Mouse (Mus musculus) adrenal gland, postnatal 10 days (tissue): ENCODE measurements around the gene Dntt. TPM values are rescaled to one million over a fixed set of nuclear protein-coding genes. Genes with fewer than 3 reads are reported as not detected.

Source experiments
- DNase-seq: peaks from one replicate; pipeline ENCODE4 v3.0.0; 2021; ENCODE audit warnings: mixed read lengths
- long read RNA-seq, 2 experiments: library from polyadenylated mRNA; stranded (forward); transcript quantifications; one replicate each; pipeline ENCODE4 v2.0.0; 2021
- total RNA-seq, 2 experiments: library from RNA; stranded (reverse); gene quantifications; 2 replicates each; pipeline ENCODE4 v1.2.3; 2021

The Dntt gene
- under 1 TPM in 1 of 2 experiments, not detected in 1; 0.21 TPM for total RNA-seq
- long read RNA-seq, experiment 1: 0 reads
- long read RNA-seq, experiment 2: 0 reads

DNA sequence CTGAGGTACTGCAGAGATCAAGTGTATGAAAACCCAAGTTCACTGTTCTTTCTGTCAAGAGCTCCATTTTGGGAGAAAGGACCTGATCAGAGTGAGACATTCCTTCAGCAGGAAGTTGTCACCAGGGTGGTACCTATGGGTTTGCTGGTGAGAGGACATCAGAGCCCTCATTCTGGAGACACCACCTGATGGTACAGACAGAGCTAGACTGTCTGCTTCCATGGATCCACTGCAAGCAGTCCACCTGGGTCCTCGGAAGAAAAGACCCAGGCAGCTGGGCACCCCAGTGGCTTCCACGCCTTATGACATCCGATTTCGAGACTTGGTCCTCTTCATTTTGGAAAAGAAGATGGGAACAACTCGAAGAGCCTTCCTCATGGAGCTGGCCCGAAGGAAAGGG lies at the start of gene Dntt:
Dntt (plus strand) TSS at position 57 of the 400 bp plus-strand sequence.
- no peak for DNase-seq

DNA sequence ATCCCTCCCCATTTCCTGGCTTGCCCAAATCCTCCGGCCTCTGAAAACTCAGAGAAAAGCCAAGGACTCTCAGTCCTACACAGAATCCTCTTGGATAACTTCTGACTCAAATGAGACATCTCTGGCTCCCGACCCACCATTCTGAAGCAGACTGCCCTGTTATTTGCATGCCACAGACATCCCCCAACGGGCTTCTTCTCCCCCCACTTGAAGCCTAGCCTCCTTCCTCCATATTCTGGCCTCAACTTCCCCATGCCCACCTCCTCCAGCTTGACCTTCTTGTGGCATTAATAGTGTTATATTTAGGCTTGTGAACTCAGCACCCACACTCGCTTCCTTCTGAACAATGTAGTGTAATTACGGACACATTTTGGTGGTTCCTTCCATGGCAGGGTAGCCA lies 48.4 kb upstream of the Dntt start:
- no peak for DNase-seq

DNA sequence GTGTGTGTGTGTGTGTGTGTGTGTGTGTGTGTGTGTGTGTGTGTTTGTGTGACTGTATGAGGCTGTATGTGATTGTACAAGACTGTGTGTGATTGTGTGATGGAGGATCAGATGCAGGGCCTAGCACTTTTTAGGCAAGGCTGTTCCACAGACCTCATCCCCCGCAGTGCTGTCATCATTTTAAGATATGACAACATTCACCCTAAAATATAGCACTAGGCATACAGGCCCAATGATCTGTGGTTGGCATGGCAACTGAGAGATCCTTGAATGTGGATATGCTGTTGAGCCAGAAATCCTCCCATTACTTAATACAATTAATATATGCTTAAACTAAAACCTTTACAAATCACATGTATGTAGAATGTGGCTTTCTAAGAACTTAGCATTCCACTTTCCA lies 44.5 kb upstream of the Dntt start:
- no peak for DNase-seq

DNA sequence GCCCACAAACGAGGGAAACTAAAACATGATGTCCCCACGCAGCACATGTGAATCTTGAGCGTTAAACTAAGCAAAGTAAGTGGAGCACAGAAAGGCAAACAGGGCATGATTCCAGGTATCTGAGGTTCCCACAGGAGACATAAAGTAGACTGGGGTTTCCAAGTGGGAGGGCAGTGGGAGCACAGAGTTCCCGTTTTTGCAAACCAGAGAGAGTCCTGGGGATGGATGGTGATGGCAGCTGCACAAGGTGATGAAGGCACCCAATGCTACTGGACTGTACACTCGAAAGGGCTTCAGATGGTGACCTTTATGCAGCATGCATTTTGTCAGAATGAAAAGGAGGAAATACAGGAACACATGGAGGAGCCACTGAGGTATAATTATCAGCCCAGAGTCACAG lies 40.2 kb upstream of the Dntt start:
- DNase-seq: no peak

DNA sequence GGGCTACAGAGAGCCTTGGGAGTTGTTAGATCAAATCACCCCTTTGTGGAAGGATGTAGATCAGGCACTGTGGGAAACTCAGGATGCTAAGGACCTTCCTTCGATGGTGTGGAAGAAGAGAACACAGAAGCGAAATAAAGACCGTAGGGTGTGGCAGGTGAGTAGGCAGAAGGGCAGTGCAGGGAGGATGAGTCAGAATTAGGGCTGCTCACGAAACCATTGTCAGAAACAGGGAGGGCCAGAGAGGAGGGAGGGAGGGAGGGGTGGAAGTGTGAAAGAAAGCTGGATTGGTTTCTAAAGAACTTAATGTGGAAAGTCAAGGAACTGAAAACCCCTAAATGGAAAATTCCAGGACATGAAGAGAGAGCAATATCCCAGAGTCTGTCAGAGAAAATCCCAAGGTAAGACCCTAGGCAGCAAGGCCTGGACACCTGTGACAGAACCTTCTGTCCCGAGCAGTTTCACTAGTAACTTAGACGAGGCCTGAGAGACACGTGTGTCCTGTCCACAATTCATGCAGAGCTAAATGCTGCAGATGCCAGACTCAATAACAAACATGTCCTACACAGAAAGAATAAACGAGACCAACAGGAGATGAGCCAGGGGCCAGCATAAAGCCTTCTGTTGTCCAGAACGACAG lies 39.0 kb upstream of the Dntt start:
- DNase-seq: no peak

DNA sequence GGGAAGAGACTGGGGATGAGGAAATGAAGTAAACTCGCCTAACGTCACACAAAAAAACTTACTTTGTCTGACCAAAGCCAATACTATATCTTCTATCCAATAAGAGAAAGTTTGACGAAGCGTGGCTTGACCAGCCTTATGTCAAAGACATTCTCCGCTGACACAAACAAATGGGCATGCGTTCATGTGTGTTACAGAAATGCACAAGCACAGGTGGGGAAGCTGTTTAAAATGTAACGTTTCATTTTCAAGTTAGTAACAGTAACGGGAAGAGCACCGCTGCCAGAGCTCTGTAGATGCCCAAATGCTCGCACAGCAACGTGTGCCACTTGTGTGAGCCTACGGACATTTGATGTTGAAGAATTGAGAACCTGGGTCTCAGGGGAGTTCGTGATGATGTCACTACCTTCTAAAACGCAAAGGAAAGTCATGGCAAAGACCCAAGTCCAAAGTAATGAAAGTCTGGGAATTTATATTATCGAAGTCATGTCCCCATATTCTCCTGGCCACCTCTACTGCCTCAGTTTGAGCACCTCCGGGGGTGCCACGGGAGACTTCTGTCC lies 38.2 kb upstream of the Dntt start:
- no peak for DNase-seq

DNA sequence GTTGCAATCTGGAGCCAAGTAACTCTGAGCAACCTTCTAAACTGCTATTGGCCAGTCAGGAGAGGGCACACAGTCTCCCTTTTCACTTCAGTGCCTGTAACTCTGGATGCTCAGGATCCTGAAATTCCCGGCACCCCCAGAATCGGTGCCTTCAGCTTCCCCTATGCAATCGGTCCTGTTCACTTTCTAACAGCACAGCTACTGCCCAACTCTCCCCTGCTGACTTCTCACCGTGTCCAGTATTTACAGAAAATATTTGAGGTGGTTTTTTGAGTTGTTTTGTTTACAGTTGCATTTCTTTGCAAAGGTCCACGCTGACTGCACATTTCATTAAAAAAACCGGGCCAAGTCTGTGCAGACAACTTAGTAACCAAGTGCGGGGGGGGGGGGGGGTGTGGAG lies 37.4 kb upstream of the Dntt start:
- no peak for DNase-seq

DNA sequence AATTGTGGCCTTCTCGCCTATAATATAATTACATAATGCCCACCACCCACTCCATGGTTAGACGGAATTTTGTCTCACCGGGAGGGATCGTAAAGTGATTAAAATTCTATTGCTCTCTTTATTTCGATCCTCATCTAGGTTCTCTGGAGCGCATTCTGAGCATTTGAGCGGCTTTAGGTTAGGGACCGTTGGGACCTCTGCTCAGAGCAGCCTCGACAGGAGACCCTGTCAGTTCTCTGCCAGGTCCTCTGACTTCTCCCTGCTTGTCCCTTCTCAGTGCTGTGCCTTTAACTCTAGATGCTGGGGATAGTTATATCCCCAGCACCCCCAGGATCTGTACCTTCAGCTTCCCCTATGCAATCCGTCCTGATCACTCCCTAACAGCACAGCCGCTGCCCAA lies 37.0 kb upstream of the Dntt start:
- DNase-seq: no peak

DNA sequence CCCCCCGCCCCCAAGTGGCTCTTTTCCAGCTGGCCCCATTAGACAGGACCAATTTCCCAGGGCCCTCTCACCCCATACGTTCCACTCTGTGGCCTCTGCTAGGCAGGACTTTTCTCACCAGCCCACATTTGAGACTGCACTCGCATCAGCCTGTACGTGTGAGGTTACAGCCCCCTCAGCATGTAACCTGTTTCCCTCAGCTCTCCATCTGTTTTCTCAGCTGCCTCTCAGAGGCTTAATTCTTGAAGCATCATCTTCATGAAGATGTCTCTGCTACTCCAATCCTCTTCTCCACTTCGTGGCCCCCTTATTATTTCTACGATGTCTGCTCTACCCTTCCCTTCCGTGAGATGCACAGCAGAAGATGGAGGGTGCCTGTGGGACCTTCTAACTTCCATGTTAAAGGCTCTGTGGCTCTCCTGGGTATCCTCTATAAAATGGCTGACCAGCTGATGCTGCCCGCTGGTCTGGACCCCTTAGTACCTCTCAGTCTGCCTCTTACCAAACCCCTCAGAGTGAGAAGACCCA lies 36.5 kb upstream of the Dntt start:
- no peak for DNase-seq

DNA sequence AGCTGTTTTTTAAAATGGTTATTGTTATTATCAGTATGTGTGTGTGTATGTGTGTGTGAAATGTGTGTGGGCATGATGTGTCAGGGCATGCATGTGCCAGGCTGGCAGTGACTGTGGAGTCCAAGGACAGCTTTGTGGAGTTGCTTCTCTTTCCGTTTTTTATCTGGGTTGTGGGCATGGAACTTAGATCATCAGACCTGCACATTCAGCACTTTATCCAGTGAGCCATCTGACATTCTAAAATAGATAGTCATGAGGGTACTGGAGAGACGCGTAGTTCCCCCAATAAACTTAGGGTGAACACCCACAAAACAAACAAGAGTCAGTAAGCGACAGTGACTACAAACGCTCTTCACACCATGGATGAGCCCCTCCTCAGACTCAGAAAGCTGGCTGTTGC lies 35.7 kb upstream of the Dntt start:
- DNase-seq: no peak

DNA sequence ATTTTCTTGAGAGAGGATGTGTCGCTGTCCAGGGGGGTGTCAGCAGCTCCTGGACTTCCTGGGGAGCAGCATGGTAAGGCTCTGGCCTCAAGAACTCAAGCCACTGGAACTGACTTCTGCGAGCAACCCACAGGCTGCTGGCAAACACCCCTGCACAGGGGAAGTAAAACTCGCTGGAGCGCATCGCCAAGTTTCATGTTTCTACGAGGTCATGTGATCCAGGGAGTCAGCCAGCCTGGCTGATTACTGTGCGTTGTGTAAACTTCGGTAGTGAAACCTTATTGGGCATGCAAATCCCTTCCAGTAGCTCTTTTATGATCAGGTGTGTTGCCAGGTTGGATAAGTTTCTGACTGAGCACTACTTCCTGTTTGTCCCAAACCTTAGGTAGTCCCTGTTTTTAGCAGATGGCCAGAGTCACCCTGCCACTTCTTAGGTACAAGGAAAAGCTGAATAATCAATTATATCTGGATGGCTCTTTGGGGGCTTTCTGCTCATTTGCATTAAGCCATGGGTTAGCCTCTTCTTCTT lies 35.0 kb upstream of the Dntt start, which contains the start of gene Blnk:
Blnk (minus strand) TSS at position 479 of the 529 bp plus-strand sequence.
- peak; percentile 69 for DNase-seq

DNA sequence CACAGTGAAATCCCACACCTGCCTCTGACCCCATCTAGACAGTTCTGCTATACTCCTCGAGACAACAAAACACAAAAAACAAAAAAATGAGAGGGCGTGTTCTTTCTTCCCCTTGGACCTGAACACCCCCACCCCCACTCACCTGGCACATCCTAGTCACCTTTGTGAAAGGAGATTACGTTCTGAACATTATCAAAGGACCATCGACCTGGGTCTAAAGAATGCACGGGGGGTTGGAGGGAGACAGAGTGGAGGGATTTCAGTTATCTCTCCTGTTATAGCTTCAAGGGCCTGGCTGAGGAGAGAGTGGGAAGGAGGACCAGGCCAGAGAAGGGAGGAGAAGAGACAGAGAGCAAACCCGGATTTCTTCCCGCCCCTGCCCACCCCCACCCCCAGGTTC lies 34.2 kb upstream of the Dntt start:
- no peak for DNase-seq

DNA sequence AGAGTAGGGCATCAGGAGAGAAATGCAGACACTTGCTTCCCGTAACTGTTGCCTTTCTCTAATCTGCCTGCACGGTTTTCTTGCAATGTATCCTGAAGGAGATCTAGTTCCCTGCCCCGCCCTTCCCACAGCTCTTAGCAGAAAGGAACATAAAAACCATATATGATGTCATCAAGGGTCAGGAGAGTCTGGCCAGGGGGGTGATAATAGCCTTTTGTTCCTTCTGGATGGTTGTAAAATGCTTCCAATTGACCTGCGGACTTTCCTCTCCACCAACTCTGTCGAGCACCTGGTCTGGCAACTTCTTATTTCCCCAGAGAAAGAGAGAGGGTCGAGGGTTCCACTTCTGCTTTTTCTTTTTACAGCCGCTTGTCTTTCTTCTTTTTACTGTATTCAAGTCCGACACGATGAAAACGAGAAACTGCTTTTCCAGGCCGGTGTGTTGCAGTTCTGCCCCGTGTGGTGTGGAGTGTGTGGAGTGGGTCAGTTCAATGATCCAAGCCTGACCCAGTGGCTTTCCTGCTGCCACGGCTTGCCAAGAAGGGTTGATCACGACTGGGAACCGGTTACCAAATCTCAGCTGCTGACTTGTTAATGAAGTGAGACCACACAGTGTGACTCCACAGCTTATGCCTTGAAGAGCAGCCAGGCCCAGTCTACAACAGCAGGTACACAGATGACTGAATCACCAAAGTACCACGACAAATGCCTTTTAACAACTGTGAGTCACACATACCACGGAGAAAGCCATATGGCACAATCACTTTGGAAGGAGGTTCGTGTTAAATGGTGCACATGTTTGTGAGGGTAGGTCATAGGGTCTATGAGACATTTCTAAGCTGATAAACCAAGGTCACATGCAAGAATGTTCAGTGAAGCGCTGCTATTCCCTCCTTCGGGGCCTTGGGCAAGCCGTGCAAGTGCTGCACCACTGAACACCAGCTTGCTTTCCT lies 33.4 kb upstream of the Dntt start:
- no peak for DNase-seq

DNA sequence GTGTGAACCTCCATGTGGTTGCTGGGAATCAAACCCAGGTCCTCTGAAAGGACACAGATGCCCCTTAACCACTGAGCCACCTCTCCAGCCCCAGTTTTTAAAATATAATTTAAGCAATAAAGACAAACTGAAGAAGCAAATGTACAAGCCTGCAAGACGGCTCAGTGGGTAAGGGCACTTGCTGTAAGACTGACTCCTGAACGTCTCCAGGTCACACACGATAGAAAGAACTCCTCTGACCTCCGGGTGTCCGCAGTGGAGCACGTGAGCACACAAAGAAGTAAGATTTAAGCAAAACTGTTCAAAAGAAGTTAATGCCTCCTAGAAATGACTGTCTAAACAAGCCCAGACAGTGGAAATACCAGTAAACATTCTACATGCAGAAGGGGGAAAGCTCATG lies 32.4 kb upstream of the Dntt start:
- DNase-seq: no peak

DNA sequence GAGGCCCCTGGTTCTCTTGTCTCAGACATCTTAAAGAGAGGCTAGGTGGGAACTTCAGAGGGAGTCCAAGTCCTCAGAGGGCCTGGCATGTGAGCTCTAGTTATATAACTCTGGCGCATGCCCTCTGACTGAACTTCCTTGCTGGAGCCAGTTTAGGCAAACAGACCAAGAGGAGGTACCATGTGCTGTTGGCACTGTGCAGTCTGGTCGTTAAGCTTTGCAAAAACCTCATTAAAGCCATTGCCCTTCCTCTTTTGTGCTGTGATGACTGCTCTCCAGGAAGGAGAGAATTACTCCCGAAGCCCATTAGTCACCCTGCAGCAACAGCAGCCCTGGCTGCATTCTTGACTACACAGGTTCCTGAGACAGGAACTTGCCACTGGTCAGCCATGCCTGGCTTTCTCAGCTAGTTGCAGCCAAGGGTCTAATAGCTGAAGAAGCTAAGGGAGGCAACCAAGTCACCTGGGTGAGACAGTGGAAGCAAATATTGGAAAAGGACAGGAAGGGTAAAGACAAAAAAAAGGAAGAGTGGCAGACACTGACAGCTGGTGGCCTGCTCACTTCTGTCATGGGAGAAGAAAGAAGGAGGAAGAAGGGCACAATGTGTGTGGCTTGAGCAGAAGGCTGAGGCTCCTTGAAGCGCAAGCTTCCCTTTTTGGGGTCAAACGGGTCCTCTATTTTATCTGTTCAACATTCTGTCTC lies 30.5 kb upstream of the Dntt start:
- peak; percentile 19 for DNase-seq

DNA sequence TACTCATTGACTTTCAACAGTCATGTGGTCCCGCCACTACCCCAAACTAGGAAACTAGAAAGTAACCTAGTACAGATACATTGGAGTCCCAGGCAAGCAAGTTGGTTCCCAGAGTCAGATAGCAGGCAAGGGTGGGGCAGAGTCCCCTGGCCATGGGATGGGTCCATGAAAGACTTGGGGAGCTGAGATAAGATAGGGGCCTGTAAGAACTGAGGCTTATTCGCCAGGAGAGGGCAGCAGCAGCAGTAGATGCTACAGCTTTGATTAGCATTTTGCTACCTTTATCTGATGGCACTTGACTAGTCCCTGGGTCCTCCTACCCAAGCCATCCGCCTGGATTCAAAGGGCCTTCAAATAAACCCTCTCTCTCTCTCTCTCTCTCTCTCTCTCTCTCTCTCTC lies 29.5 kb upstream of the Dntt start:
- DNase-seq: no peak

DNA sequence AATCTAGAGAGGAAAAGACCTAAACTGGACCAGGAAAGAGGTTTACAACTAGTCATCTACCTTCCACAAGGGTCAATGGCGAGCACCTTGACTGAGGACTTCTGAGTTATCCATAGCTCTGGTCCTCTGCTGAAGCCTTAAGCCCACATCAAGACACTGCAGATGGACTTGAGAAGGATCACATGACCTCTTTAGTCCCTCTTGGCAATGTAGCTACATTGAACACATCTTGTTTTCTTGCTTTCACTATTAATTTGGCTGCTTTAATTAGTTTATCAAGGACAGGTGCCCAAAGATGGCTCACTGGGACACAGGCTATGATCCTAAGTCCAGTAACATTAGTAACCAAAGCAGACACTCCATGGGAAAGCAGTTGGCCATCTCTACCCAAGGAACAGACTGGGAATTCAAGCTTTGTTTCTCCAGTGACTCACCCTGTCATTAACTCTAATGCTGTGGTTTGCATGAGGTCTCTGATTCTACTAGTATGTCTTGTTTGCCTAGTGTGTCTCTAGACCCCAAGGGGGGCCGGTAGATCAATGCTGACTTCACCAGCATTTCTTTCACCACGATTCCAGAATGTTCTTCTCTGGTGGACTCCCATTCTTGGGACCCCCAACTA lies 25.3 kb upstream of the Dntt start:
- DNase-seq: no peak

DNA sequence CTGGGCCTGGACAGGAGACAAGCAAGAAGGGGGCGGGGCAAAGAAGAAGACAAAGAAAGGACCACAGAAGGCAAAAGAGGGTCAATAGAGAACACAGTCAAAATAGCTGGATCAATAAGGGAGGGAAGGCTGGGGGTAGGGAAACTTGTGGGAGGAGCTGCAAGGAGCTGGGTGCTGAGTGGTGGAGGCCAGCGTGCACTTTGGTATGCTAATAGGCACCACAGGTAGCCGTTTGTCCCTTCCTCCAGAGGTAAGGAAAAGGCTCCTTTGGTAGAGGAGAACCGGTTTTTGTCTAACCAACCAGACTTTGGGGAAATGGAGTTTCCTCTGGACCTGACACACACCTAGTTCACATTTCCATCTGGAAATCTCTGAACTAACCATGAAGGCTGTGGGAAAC lies 22.5 kb upstream of the Dntt start:
- DNase-seq: no peak

DNA sequence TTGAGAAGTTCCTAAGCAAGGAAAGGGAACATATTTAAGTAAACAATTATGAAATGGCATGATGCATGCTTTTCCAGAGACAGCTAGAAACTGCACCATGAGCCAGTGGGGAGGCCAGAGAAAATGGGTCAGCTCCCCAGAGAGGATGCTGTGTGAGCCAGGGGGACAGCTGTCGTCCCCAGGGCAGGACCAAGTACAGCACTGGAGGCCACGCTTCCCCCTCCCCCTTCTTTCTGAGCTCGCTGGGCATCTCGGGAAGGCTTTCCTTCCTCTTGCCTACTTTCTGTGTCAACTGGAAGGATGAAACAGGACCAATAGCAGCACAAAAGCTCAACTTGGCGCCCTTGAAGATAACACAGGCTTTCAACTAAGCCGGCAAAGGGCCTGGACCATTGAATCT lies 21.7 kb upstream of the Dntt start:
- no peak for DNase-seq

DNA sequence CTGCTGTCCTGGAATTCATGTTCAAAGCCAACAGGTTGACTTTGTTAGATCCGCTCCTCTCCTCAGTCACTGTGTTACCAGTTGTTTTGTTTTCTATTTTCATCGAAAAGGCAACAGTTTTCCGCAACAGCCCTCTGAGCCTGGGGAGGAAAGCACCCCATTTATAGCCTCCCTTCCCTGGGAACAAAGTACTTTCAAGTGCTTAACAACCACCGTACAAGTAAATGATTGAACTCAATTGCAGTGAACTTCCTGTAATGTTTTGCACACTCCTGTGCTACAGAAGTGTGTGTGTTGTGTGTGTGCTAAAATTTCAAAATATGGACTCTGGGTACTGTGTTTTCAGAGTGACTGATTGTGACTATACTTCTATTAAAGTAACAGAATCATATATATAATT lies 21.3 kb upstream of the Dntt start:
- no peak for DNase-seq

DNA sequence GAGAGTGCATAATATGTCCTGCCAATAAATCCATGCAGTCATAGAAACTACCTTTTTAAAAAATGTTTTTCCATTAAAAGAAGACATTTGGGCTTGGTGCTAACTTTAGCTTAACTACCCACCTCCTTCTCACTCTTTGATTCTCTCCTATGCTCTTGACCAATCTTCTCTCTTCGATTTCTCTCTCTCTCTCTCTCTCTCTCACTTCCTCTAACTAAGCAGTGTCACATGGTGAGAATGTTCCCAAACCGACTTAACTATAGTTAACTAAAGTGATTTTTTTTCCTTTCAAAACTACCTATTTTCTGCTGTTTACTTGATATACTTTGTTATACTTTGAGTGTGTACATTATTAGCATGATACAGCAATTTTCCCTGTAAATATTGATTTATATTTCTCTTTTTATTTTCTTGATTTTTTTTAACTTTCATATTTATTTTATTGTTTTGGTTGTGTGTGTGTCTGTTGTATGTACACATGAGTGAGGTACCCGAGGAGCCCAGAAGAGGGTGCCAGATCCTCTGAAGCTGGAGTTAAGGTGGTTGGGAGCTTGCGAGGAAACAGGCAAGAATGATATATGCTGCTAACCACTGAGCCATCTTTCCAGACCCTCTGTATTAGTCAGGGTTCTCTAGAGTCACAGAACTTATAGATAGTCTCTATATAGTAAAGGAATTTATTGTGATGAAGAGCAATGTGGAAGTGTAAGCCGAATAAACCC lies 20.2 kb upstream of the Dntt start:
- DNase-seq: no peak
